Mouse (Mus musculus) T-helper 2 cell (primary cell): ENCODE results near the gene Arl3.

Experiments
- in situ Hi-C: fragments of 300-600 bp; cut with MboI, MseI; formaldehyde crosslinking; loops from one replicate; pipeline ENCODE4 v1.15.1; 2025; ENCODE audit warnings: high pct_unique_total_duplicates

Arl3 gene

GRCm38 (mm10) chr19:46592751-46593439 lies 19.9 kb upstream of the Arl3 start:
- in situ Hi-C loops: no loop called here

- in situ Hi-C loops: no loop called here
Observed at GRCm38 (mm10) chr19:46591575-46591974, 18.6 kb upstream of the Arl3 start.

- in situ Hi-C loops: loop anchor here (5.0 kb wide), 1 partner anchor 149 kb away; no protein-coding TSS in a partner anchor
Observed at GRCm38 (mm10) chr19:46587823-46588508, 15.0 kb upstream of the Arl3 start.

- in situ Hi-C loops: no loop called here
Observed at GRCm38 (mm10) chr19:46575196-46575595, 2.2 kb upstream of the Arl3 start.

GRCm38 (mm10) chr19:46573990-46574389 lies 992 bp upstream of the Arl3 start:
- in situ Hi-C loops: loop anchor here (5.0 kb wide), 1 partner anchor 42 kb away; no protein-coding TSS in a partner anchor

GRCm38 (mm10) chr19:46572548-46572947 lies 450 bp downstream of the Arl3 start:
- in situ Hi-C loops: loop anchor here (5.0 kb wide), 1 partner anchor 40 kb away; no protein-coding TSS in a partner anchor

GRCm38 (mm10) chr19:46571878-46572244 lies 1.1 kb downstream of the Arl3 start:
- in situ Hi-C loops: loop anchor here (5.0 kb wide), 1 partner anchor 40 kb away; no protein-coding TSS in a partner anchor

- in situ Hi-C loops: loop anchor here (5.0 kb wide), 1 partner anchor 39 kb away; no protein-coding TSS in a partner anchor
Observed at GRCm38 (mm10) chr19:46571211-46571877, 1.7 kb downstream of the Arl3 start.

GRCm38 (mm10) chr19:46564043-46564462 lies 8.9 kb downstream of the Arl3 start:
- in situ Hi-C loops: no loop called here

GRCm38 (mm10) chr19:46563603-46564002 lies 9.4 kb downstream of the Arl3 start:
- in situ Hi-C loops: no loop called here

- in situ Hi-C loops: no loop called here
Observed at GRCm38 (mm10) chr19:46562581-46563515, 10.2 kb downstream of the Arl3 start.

GRCm38 (mm10) chr19:46562132-46562531 lies 10.9 kb downstream of the Arl3 start:
- in situ Hi-C loops: no loop called here

- in situ Hi-C loops: no loop called here
Observed at GRCm38 (mm10) chr19:46558631-46559030, 14.4 kb downstream of the Arl3 start.

GRCm38 (mm10) chr19:46558009-46558408 lies 15.0 kb downstream of the Arl3 start:
- in situ Hi-C loops: no loop called here

GRCm38 (mm10) chr19:46553541-46553955 lies 19.4 kb downstream of the Arl3 start:
- in situ Hi-C loops: loop anchor here (5.0 kb wide), 1 partner anchor 116 kb away; no protein-coding TSS in a partner anchor

GRCm38 (mm10) chr19:46552496-46552895 lies 20.5 kb downstream of the Arl3 start:
- in situ Hi-C loops: loop anchor here (5.0 kb wide), 1 partner anchor 115 kb away; no protein-coding TSS in a partner anchor

- in situ Hi-C loops: loop anchor here (5.0 kb wide), 1 partner anchor 113 kb away; no protein-coding TSS in a partner anchor
Observed at GRCm38 (mm10) chr19:46550385-46550784, 22.6 kb downstream of the Arl3 start.

- in situ Hi-C loops: no loop called here
Observed at GRCm38 (mm10) chr19:46548110-46548509, 24.9 kb downstream of the Arl3 start.

- in situ Hi-C loops: no loop called here
Observed at GRCm38 (mm10) chr19:46547565-46547964, 25.4 kb downstream of the Arl3 start.

GRCm38 (mm10) chr19:46542750-46543149 lies 30.2 kb downstream of the Arl3 start:
- in situ Hi-C loops: no loop called here

GRCm38 (mm10) chr19:46538213-46538612 lies 34.8 kb downstream of the Arl3 start:
- in situ Hi-C loops: no loop called here
